Mouse (Mus musculus) MEL (cell line): ENCODE data around the gene Ubox5. TPM values are rescaled to one million over a fixed set of nuclear protein-coding genes. Genes with fewer than 3 reads are reported as not detected.

ENCODE experiments used
- DNase-seq: peaks from one replicate; pipeline ENCODE4 v3.0.0; 2011; ENCODE audit warnings: low read depth, low spot score
- H3K27ac ChIP-seq: 2 replicates; pipeline ENCODE4 v1.5.1; 2012; ENCODE audit warnings: low read depth, mild to moderate bottlenecking, control low read depth, low read length, moderate library complexity; ENCODE audit not compliant: control insufficient read depth
- H3K27me3 ChIP-seq, 2 experiments: fragments of 150-350 bp in 1 of 2; sonication (generic) in 1 of 2; 2 replicates each; pipeline ENCODE4 v1.6.1; 2012; ENCODE audit warnings: low read length in 2 of 2, mild to moderate bottlenecking in 2 of 2, improper control_type of control experiment in 1 of 2, moderate library complexity in 1 of 2; ENCODE audit not compliant: insufficient read depth in 2 of 2, control insufficient read depth in 1 of 2
- H3K36me3 ChIP-seq, 2 experiments: 2 replicates each; pipeline ENCODE4 v1.6.1; 2012 to 2014; ENCODE audit warnings: low read length in 2 of 2, improper control_type of control experiment in 1 of 2, inconsistent platforms in 1 of 2, mild to moderate bottlenecking in 1 of 2; ENCODE audit not compliant: insufficient read depth in 2 of 2, control insufficient read depth in 1 of 2
- H3K4me1 ChIP-seq, 2 experiments: fragments of 150-350 bp in 1 of 2; sonication (generic) in 1 of 2; 2 replicates each; pipeline ENCODE4 v1.6.1; 2012; ENCODE audit warnings: low read length in 2 of 2, improper control_type of control experiment in 1 of 2, mild to moderate bottlenecking in 1 of 2; ENCODE audit not compliant: insufficient read depth in 2 of 2, control insufficient read depth in 1 of 2
- H3K4me3 ChIP-seq, 2 experiments: fragments of 150-350 bp in 1 of 2; sonication (generic) in 1 of 2; 2 replicates each; pipeline ENCODE4 v1.5.1; 2012; ENCODE audit warnings: low read depth in 2 of 2, low read length in 2 of 2, mild to moderate bottlenecking in 2 of 2, moderate library complexity in 2 of 2, control low read depth in 1 of 2, improper control_type of control experiment in 1 of 2; ENCODE audit not compliant: control insufficient read depth in 1 of 2, insufficient read depth in 1 of 2
- H3K79me2 ChIP-seq: 2 replicates; pipeline ENCODE4 v1.6.1; 2012; ENCODE audit warnings: mild to moderate bottlenecking, low read length, moderate library complexity; ENCODE audit not compliant: control insufficient read depth, poor library complexity, insufficient read depth
- H3K9ac ChIP-seq: 2 replicates; pipeline ENCODE4 v1.6.1; 2012; ENCODE audit warnings: low read depth, mild to moderate bottlenecking, control low read depth, low read length, moderate library complexity; ENCODE audit not compliant: control insufficient read depth, poor library complexity, severe bottlenecking
- H3K9me3 ChIP-seq: fragments of 150-350 bp; sonication (generic); replicated peaks from 2 replicates; pipeline ENCODE4 v1.6.1; 2012; ENCODE audit warnings: mild to moderate bottlenecking, low read length, improper control_type of control experiment, moderate library complexity; ENCODE audit not compliant: insufficient read depth
- CHD1 ChIP-seq: IDR thresholded peaks from 2 replicates; pipeline ENCODE4 v1.6.1; 2012; ENCODE audit warnings: low read depth, mild to moderate bottlenecking, inconsistent platforms, low read length, improper control_type of control experiment
- CTCF ChIP-seq, 3 experiments: IDR thresholded peaks in 2 of 3; conservative IDR thresholded peaks in 1 of 3; 2 replicates each; pipeline ENCODE4 v1.5.1; 2011 to 2012; ENCODE audit warnings: low read length in 3 of 3, low read depth in 2 of 3, mild to moderate bottlenecking in 2 of 3, improper control_type of control experiment in 1 of 3, inconsistent platforms in 1 of 3, mixed read lengths in 1 of 3, moderate library complexity in 1 of 3; ENCODE audit not compliant: control insufficient read depth in 1 of 3, insufficient read depth in 1 of 3, poor library complexity in 1 of 3, severe bottlenecking in 1 of 3
- E2F4 ChIP-seq: IDR thresholded peaks from 2 replicates; pipeline ENCODE4 v1.6.1; 2011; ENCODE audit warnings: low read depth, low read length, improper control_type of control experiment, borderline replicate concordance
- ELF1 ChIP-seq: IDR thresholded peaks from 2 replicates; pipeline ENCODE4 v1.6.1; 2014; ENCODE audit warnings: low read depth, mild to moderate bottlenecking, inconsistent platforms, low read length, improper control_type of control experiment, moderate library complexity
- EP300 ChIP-seq, 2 experiments: IDR thresholded peaks; 2 replicates each; pipeline ENCODE4 v1.6.1; 2011; ENCODE audit warnings: improper control_type of control experiment in 2 of 2, low read length in 2 of 2, low read depth in 1 of 2, mild to moderate bottlenecking in 1 of 2
- ETS1 ChIP-seq: IDR thresholded peaks from 2 replicates; pipeline ENCODE4 v1.6.1; 2012; ENCODE audit warnings: low read depth, mild to moderate bottlenecking, inconsistent platforms, low read length, improper control_type of control experiment, moderate library complexity
- GABPA ChIP-seq: IDR thresholded peaks from 2 replicates; pipeline ENCODE4 v1.6.1; 2012; ENCODE audit warnings: low read depth, mild to moderate bottlenecking, inconsistent platforms, low read length, improper control_type of control experiment, moderate library complexity
- GATA1 ChIP-seq: IDR thresholded peaks from 2 replicates; pipeline ENCODE4 v1.6.1; 2011; ENCODE audit warnings: low read depth, low read length, improper control_type of control experiment
- HCFC1 ChIP-seq: IDR thresholded peaks from 2 replicates; pipeline ENCODE4 v1.6.1; 2012; ENCODE audit warnings: low read depth, mild to moderate bottlenecking, inconsistent platforms, low read length, improper control_type of control experiment, moderate library complexity
- JUND ChIP-seq: IDR thresholded peaks from 2 replicates; pipeline ENCODE4 v1.6.1; 2011; ENCODE audit warnings: low read depth, mild to moderate bottlenecking, improper control_type of control experiment, low read length
- KAT2A ChIP-seq: conservative IDR thresholded peaks from 2 replicates; pipeline ENCODE4 v1.6.1; 2012; ENCODE audit warnings: low read depth, low read length, improper control_type of control experiment, inconsistent platforms
- MAFK ChIP-seq: IDR thresholded peaks from 2 replicates; pipeline ENCODE4 v1.6.1; 2011; ENCODE audit warnings: low read depth, mild to moderate bottlenecking, low read length, improper control_type of control experiment, borderline replicate concordance
- MEF2A ChIP-seq: IDR thresholded peaks from 2 replicates; pipeline ENCODE4 v1.6.1; 2014; ENCODE audit warnings: low read depth, mild to moderate bottlenecking, inconsistent platforms, low read length, improper control_type of control experiment; ENCODE audit not compliant: poor library complexity, insufficient replicate concordance, severe bottlenecking; ENCODE audit errors: extremely low read depth
- MXI1 ChIP-seq: IDR thresholded peaks from 2 replicates; pipeline ENCODE4 v1.6.1; 2011; ENCODE audit warnings: mild to moderate bottlenecking, low read depth, low read length, improper control_type of control experiment
- MYB ChIP-seq: IDR thresholded peaks from 2 replicates; pipeline ENCODE4 v1.6.1; 2011; ENCODE audit warnings: mild to moderate bottlenecking, low read depth, low read length, improper control_type of control experiment
- MYC ChIP-seq: IDR thresholded peaks from 2 replicates; pipeline ENCODE4 v1.6.1; 2011; ENCODE audit warnings: low read depth, mild to moderate bottlenecking, low read length, improper control_type of control experiment, moderate library complexity
- NRF1 ChIP-seq: IDR thresholded peaks from 2 replicates; pipeline ENCODE4 v1.6.1; 2014; ENCODE audit warnings: low read depth, mild to moderate bottlenecking, inconsistent platforms, low read length, improper control_type of control experiment, moderate library complexity; ENCODE audit not compliant: poor library complexity, insufficient read depth, severe bottlenecking
- POLR2A ChIP-seq, 2 experiments: IDR thresholded peaks; 2 replicates each; pipeline ENCODE4 v1.6.1; 2011 to 2012; ENCODE audit warnings: low read length in 2 of 2, mild to moderate bottlenecking in 2 of 2, control low read depth in 1 of 2, improper control_type of control experiment in 1 of 2, low read depth in 1 of 2, moderate library complexity in 1 of 2; ENCODE audit not compliant: control insufficient read depth in 1 of 2, insufficient read depth in 1 of 2, poor library complexity in 1 of 2
- POLR2AphosphoS5 ChIP-seq: IDR thresholded peaks from 2 replicates; pipeline ENCODE4 v1.6.1; 2012; ENCODE audit warnings: low read depth, borderline replicate concordance, mild to moderate bottlenecking, inconsistent platforms, low read length, moderate library complexity, mixed read lengths
- RAD21 ChIP-seq: IDR thresholded peaks from 2 replicates; pipeline ENCODE4 v1.6.1; 2011; ENCODE audit warnings: mild to moderate bottlenecking, low read depth, low read length, improper control_type of control experiment
- RCOR1 ChIP-seq: IDR thresholded peaks from 2 replicates; pipeline ENCODE4 v1.6.1; 2012; ENCODE audit warnings: low read depth, mild to moderate bottlenecking, inconsistent platforms, low read length, improper control_type of control experiment
- SIN3A ChIP-seq: IDR thresholded peaks from 2 replicates; pipeline ENCODE4 v1.6.1; 2012; ENCODE audit warnings: low read length, improper control_type of control experiment, inconsistent platforms
- SMC3 ChIP-seq: IDR thresholded peaks from 2 replicates; pipeline ENCODE4 v1.6.1; 2011; ENCODE audit warnings: low read depth, low read length, improper control_type of control experiment
- TAL1 ChIP-seq: IDR thresholded peaks from 2 replicates; pipeline ENCODE4 v1.6.1; 2012; ENCODE audit warnings: mild to moderate bottlenecking, inconsistent platforms, low read length, moderate library complexity, mixed read lengths
- TBP ChIP-seq: IDR thresholded peaks from 2 replicates; pipeline ENCODE4 v1.8.0; 2011; ENCODE audit warnings: low read depth, low read length, improper control_type of control experiment
- TCF12 ChIP-seq: IDR thresholded peaks from 2 replicates; pipeline ENCODE4 v1.6.1; 2014; ENCODE audit warnings: low read depth, mild to moderate bottlenecking, inconsistent platforms, low read length, improper control_type of control experiment, moderate library complexity
- UBTF ChIP-seq: IDR thresholded peaks from 2 replicates; pipeline ENCODE4 v1.6.1; 2012; ENCODE audit warnings: low read depth, mild to moderate bottlenecking, inconsistent platforms, low read length, improper control_type of control experiment, moderate library complexity, borderline replicate concordance; ENCODE audit not compliant: insufficient read depth
- USF1 ChIP-seq: IDR thresholded peaks from 2 replicates; pipeline ENCODE4 v1.6.1; 2014; ENCODE audit warnings: low read depth, mild to moderate bottlenecking, inconsistent platforms, low read length, improper control_type of control experiment, moderate library complexity
- USF2 ChIP-seq, 2 experiments: IDR thresholded peaks; 2 replicates each; pipeline ENCODE4 v1.6.1; 2011 to 2012; ENCODE audit warnings: improper control_type of control experiment in 2 of 2, low read length in 2 of 2, borderline replicate concordance in 1 of 2, inconsistent platforms in 1 of 2, low read depth in 1 of 2, mild to moderate bottlenecking in 1 of 2; ENCODE audit not compliant: insufficient read depth in 1 of 2
- ZC3H11A ChIP-seq: IDR thresholded peaks from 2 replicates; pipeline ENCODE4 v1.6.1; 2012; ENCODE audit warnings: low read depth, mild to moderate bottlenecking, inconsistent platforms, low read length, improper control_type of control experiment
- ZMIZ1 ChIP-seq: IDR thresholded peaks from 2 replicates; pipeline ENCODE4 v1.6.1; 2012; ENCODE audit warnings: low read depth, mild to moderate bottlenecking, inconsistent platforms, low read length, improper control_type of control experiment, moderate library complexity
- ZNF384 ChIP-seq: IDR thresholded peaks from 2 replicates; pipeline ENCODE4 v1.6.1; 2012; ENCODE audit warnings: low read depth, mild to moderate bottlenecking, inconsistent platforms, low read length, improper control_type of control experiment
- polyA plus RNA-seq, 2 experiments: library from polyadenylated mRNA; stranded (reverse) in 1 of 2; unstranded in 1 of 2; fragments of >175 nt in 1 of 2; fragments of >200 nt in 1 of 2; gene quantifications; 2 replicates each; pipeline versions ENCODE4 v1.2.1 to v1.2.4; 2012; ENCODE audit warnings: low replicate concordance in 2 of 2, low read depth in 1 of 2; ENCODE audit not compliant: insufficient read length in 2 of 2, insufficient read depth in 1 of 2, missing spikeins in 1 of 2
- total RNA-seq: library from RNA; depleted of rRNA; stranded (reverse); fragments of 300-350 nt; gene quantifications from 2 replicates; pipeline ENCODE4 v1.2.3, GENCODE M21; 2012

Ubox5 gene
- total and polyA plus RNA-seq, 3 experiments: 5.4 to 11.2 TPM; not detected in 1

DNA sequence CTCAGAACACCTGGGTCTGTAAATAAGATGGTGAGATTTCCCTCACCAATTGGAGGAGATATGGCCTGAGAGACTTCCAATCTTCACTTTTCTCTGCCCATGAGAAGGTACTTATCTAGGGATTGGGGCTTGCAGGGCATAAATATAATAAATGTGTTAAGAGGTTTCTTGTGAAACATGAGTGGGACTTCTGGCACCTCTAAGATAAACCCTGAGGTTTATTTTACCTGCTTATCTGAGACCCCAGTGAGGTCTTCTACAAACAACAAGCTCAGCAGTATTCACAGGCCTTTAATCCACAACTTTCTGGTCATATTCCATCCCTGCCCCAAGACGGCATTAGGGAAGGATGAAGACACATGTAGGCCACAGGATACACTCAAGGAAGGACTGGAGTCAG lies 23.9 kb upstream of the Ubox5 start:
- DNase-seq: peak; percentile 35
- Histone ChIP-seq H3K27ac (no peak overlapping the region), H3K9me3 (no peaks in the 10 kb centered on the region), H3K4me1 (peaks cover 11 to 19% of the 10 kb centered on the region in 2 experiments), H3K9ac (no peak overlapping the region), H3K36me3 (peaks cover 2 to 13% of the 10 kb centered on the region in 2 experiments; a peak in 3 of 4 replicates), H3K27me3 (no peaks in the 10 kb centered on the region), H3K79me2 (no peaks in the 10 kb centered on the region), H3K4me3 (no peak overlapping the region)
- TF ChIP-seq TBP (no peak), TAL1 (peak; percentile 89), ZNF384 (no peak), ZMIZ1 (no peak), KAT2A (no peak), MAFK (peak; percentile 90), MYC (no peak), ETS1 (peak; percentile 73; the same call in 1 of the 2 replicates), RAD21 (no peak), CTCF (IDR thresholded peaks at IDR 0.05 in 2 of 3, conservative IDR thresholded peaks at IDR 0.05 in 1 of 3; ENCODE audit: control insufficient read depth in 1 of 3, insufficient read depth in 1 of 3, low read depth in 2 of 3, low read length in 3 of 3, poor library complexity in 1 of 3, severe bottlenecking in 1 of 3) (no peak), E2F4 (no peak), UBTF (no peak), POLR2A (IDR thresholded peaks at IDR 0.05; ENCODE audit: control insufficient read depth in 1 of 2, insufficient read depth in 1 of 2, low read depth in 1 of 2, low read length in 2 of 2, poor library complexity in 1 of 2) (no peak), RCOR1 (peak; percentile 83), ELF1 (no peak), MYB (no peak), CHD1 (no peak), HCFC1 (no peak), TCF12 (peak; percentile 82), EP300 (IDR thresholded peaks at IDR 0.05; ENCODE audit: low read depth in 1 of 2, low read length in 2 of 2) (peak; percentile 36 to 82), SIN3A (no peak; the same call in 1 of the 2 replicates), GATA1 (peak; percentile 70), USF2 (IDR thresholded peaks at IDR 0.05; ENCODE audit: borderline replicate concordance in 1 of 2, insufficient read depth in 1 of 2, low read depth in 1 of 2, low read length in 2 of 2) (no peak), USF1 (no peak), ZC3H11A (no peak), JUND (no peak), NRF1 (no peak), SMC3 (no peak), GABPA (no peak), MXI1 (no peak), MEF2A (no peak), POLR2AphosphoS5 (no peak)
